Mouse (Mus musculus): ENCODE measurements around the gene Gm10644. TPM values are rescaled to one million over a fixed set of nuclear protein-coding genes. Genes with fewer than 3 reads are reported as not detected.

Gene Gm10644
- total RNA-seq, 2 experiments from 2014 or later: 0.24 to 0.26 TPM

DNA sequence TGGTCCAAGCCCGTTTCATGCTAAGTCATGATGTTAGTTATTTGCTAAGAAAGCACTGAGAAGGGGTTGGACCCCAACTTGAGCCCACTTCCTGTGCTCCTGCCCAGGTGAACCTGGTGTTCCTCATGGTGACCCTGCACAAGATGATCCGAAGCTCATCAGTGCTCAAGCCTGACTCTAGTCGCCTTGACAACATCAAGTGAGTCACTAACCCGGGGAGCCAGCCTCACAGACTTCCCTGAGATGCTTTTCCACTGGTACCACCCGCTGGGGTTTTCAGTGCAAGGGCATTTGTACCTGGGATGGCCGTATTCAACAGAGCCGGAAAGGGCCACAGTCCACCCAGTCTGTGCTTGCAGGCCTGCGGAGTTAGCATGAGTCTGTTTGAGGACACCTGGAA, 19.6 kb downstream of the Gm10644 start:
- no peak for DNase-seq

GRCm38 (mm10) chr8:83934994-83935393, 20.0 kb downstream of the Gm10644 start:
- no peak for DNase-seq

DNA sequence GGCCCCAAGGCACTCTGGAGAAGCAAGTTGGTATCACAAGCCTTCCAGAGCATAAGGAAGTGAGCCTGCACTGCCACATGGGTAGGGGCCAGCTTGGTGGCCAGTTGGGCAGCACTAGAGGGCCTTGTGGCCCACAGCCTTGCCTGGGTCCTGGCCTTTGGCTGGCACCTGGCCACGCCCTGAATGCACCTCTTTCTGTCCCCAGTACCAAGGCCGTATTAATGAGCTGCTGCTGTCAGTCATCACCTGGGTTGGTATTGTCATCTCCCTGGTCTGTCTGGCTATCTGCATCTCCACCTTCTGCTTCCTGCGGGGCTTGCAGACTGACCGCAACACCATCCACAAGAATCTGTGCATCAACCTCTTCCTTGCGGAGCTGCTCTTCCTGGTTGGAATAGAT, 20.8 kb downstream of the Gm10644 start:
- no peak for DNase-seq

DNA sequence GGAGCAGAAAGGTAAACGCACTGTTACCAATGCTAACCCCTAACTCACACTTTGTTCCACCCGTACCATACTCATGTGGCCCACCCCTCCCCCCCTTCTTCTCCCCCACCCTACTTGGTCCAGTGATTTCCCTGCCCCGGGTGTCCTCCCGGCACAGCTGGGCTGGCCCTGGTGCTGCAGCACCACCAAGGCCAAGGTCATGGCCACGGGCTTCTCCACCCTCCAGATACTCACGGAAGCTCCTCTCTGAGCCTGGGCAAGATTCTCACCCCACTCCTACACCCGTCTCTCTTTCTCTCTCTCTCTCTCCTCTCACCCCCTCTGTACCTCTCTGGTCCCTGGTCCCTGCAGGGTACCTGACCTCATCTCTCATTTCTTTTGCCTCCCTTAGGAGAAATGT, 28.7 kb downstream of the Gm10644 start:
- DNase-seq: no peak

DNA sequence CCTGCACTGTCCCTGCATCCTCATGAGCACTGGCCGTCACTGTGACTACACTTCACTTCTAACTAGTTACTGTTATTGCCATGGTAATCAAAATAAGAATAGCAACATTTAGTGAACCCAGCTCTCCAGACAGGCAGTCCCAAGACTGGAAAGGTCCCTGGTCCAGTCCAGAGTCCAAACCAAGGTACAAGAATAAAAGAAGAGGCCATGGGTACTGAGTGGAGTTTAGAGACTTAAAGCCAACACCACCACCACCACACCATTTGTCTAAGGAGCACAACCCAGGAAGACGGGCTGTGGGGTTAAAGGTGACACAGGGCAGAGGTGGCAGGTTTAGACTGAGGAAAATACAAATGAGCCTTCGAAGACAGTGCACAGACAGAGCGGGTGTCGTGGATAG, 30.4 kb downstream of the Gm10644 start:
- no peak for DNase-seq

DNA sequence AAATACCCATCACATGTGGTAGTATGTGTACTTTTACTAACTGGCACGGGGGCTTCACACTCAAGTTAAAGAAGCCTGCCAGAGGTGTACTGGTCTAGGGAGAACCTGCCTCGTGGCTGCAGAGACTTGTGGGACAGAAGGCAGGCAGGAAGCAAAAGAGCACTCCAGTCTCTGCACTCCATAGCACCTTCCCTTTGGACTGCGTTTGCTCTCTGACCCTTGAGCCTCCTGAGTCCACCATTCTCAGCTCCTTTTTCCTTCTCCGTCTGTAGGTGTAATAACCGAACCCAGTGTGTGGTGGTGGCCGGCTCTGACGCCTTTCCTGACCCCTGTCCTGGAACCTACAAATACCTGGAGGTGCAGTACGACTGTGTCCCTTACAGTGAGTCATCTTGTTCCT, 32.3 kb downstream of the Gm10644 start:
- DNase-seq: no peak

GRCm38 (mm10) chr8:83921558-83921957, 33.4 kb downstream of the Gm10644 start:
- DNase-seq: no peak

- DNase-seq: no peak
Measured at GRCm38 (mm10) chr8:83917566-83917965, 37.4 kb downstream of the Gm10644 start.

DNA sequence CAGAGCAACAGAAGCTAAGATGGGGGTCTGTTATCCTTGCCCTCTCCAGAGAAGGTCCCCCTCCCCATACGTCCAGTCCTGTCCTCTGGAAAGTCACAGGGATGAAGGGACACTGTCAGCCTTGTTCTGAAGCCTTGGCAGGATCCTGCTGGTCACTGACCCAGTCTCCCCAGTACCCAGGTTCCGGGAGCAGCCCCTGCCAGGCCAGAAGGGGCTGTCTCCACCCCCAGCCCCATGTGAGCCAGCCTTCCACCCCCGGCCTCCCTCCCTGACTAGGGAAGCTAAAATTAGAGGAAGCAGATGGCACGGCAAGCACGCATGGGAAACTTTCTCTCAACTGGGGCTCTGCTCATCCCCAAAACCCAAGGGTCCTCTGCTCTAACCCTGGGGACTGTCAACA, 39.0 kb downstream of the Gm10644 start:
- no peak for DNase-seq

- DNase-seq: no peak
Measured at GRCm38 (mm10) chr8:83914860-83915259, 40.1 kb downstream of the Gm10644 start.

- no peak for DNase-seq
Measured at GRCm38 (mm10) chr8:83914232-83914631, 40.8 kb downstream of the Gm10644 start.

DNA sequence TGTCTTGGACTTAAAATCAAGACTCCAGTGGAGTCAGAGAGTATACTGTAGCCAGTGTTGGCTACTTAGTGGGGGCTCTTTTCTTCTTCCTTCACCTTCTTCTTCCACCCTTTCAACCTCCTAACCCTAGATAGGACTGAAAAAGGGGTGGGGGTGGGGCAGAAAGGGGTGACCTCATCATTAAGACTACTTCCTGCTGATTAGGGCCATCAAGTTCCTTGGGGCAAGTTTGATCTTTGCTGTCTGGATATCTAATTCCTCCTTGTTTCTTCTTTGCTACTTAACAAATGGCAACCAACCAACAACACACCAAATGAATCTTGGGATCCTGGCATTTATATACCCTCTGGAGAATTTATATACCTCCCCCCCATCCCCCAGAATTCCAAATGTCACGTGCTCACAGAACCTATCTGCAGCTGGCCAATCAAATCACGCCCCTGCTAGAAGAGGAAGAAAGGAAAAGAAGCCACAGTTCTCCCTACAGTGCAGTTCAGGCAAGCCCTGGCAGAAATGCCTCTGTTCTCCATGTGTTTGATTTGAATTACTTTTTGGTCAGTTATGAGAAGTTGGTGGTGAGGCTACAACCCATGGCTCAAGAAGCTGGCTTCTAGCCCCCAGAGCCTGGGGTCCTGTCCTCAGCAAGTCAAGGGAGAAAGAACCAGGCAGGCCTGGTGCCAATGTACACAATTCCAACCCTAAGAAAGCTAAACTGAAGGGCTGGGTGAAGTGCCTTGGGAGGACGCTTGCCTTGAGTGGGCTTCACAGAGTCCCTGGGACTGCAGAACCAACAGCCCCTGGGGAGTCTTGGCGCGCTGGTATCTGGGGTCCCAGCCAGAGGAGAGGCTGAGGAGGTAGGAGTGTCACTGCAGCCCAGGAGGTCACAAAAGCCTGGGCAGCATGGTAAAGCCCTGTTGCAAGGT, 42.9 kb downstream of the Gm10644 start:
- DNase-seq: no peak

DNA sequence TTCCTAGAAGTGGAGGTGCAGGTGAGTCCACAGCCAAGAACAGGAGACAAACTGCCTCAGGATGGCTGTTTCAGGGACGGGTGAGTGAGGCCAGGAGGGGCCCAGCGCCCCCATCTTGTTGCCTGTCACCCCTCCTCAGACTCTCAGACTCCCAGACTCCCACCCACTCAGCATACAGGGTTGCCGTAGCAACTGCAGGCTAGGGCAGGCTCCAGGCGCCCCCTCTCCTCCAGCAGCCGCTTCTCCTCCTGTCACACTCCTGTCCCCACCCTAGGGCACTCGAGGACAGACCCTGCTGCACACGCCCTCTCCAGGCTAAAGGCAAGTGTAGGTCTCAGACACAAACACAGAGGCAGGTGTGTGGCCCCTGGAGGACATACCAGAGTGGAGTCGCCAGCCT, 45.7 kb downstream of the Gm10644 start:
- no peak for DNase-seq

- no peak for DNase-seq
Measured at GRCm38 (mm10) chr8:83908583-83908982, 46.4 kb downstream of the Gm10644 start.

GRCm38 (mm10) chr8:83902961-83903666, 51.9 kb downstream of the Gm10644 start:
- no peak for DNase-seq

DNA sequence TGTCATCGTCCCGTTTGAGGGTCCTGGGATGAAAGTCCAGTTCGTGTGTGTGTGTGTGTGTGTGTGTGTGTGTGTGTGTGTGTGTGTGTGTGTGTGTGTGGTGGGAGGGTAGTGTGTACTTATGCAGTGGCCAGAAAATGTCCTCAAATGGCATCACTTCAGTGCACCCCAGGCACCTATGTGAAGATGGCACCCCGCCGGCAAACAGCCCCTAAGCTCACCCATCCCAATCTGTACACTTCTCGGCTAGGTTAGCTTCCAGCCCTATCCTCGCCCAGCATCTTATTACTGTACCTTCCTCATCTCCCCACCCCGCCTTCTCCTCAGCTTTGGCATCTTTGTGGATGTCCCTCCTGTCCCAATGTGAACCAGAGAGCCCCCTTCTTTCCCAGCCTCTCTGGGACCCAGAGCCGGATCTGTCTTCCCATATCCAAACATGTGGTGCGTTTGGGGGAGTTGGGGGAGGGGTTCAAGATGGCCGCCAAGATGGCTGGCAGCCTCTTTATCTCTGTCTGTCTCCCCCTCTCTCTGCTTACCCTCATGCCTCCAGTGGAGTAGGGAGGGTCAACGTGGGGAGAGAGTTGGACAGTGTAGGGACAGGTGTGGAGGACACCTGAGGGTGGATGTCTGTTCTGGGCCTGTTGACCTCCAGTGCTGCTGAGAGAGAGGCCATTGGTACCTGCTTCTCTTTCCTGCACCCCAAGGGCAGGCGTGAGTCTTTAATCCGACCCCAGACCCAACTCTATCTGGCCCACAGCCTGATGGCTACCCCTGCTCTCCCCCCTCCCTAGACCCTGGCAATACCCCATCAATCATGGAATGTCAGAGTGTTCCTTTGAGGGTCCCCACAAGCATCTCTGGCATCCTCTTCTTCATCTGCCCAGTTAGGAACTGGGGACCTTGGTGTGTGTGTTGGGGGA, 53.2 kb downstream of the Gm10644 start:
- no peak for DNase-seq

GRCm38 (mm10) chr8:83900957-83901270, 54.1 kb downstream of the Gm10644 start:
- DNase-seq: no peak

GRCm38 (mm10) chr8:83900266-83900956, 54.6 kb downstream of the Gm10644 start:
- no peak for DNase-seq

GRCm38 (mm10) chr8:83899363-83900252, 55.4 kb downstream of the Gm10644 start, which contains the start of gene Adgrl1:
Gene Adgrl1, plus strand, starts transcription at chr8:83900105.
- DNase-seq: peak; percentile 90

- peak; percentile 43 for DNase-seq
Measured at GRCm38 (mm10) chr8:83898985-83899362, 56.0 kb downstream of the Gm10644 start.

GRCm38 (mm10) chr8:83898456-83898855, 56.5 kb downstream of the Gm10644 start:
- DNase-seq: no peak
